Mouse (Mus musculus) CD4-positive naive resting alpha-beta T cell, adult 57 days (primary cell): ENCODE results near the gene Pex11a. TPM values are rescaled to one million over a fixed set of nuclear protein-coding genes. Genes with fewer than 3 reads are reported as not detected.

ENCODE experiments used
- total RNA-seq: library from RNA; stranded (reverse); gene quantifications from one replicate; pipeline ENCODE4 v1.2.4, GENCODE M21; 2023

Pex11a gene
- 0.74 TPM for total RNA-seq

GRCm38 (mm10) chr7:79742659-79743536 lies at the start of gene Pex11a, which contains the start of gene Wdr93:
Pex11a (minus strand) TSS chr7:79743131.
Wdr93 (plus strand) TSS chr7:79743163.

DNA sequence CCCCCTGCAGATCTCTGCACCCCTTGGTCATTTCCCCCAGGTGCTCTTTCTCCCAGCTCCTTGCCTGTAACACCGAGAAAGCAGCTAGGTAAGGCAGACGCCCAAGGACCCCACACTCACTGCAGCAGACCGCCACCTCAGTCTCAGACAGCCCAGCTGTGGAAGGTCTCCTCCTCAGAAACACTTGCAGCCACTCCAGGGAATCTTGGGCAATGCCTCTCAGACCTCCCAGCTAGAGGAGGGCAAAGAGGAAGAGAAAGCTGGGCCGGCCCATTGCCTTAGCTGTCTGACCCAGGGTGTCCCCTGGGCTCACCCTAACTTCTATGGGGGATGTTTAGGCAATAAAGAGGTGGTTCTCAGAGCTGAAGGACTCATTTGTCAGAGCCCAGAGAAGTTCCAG lies 10.3 kb downstream of the Pex11a start, which contains the start of gene Plin1:
Gene Plin1 (minus strand): TSS at position 282 of the 400 bp plus-strand sequence.

GRCm38 (mm10) chr7:79715187-79715981 lies 27.5 kb downstream of the Pex11a start, which contains the start of gene Kif7:
Kif7 (minus strand) TSS chr7:79715720.

Other genes starting within 250 kb of the Pex11a start
- not detected for gene Rhcg, start 125.5 kb downstream of the Pex11a start, total RNA-seq
- gene Ticrr, start 82.9 kb downstream of the Pex11a start, total RNA-seq: 0.53 TPM
- 2.7 TPM for gene Kif7, start 27.4 kb downstream of the Pex11a start, total RNA-seq
- not detected for gene Plin1, start 10.2 kb downstream of the Pex11a start, total RNA-seq
- gene Wdr93, start within 50 bp of the Pex11a start, total RNA-seq: not detected
- gene Mesp1, start 50.7 kb upstream of the Pex11a start, total RNA-seq: not detected
- gene Mesp2, start 67.6 kb upstream of the Pex11a start, total RNA-seq: not detected
- 1.7 TPM for gene Anpep, start 117.9 kb upstream of the Pex11a start, total RNA-seq
- gene Ap3s2, start 177.5 kb upstream of the Pex11a start, total RNA-seq: 14.8 TPM
- 0.33 TPM for gene Arpin, start 192.2 kb upstream of the Pex11a start, total RNA-seq